Mouse (Mus musculus) kidney, embryonic 14.5 days (tissue): ENCODE data around the gene Vapb. TPM values are rescaled to one million over a fixed set of nuclear protein-coding genes. Genes with fewer than 3 reads are reported as not detected.

Source experiments
- ATAC-seq: fragments of 200-750 bp; cut with Nextera tagmentation; 2 replicates; pipeline ENCODE4 v1.8.0; 2017; ENCODE audit warnings: moderate number of reproducible peaks, mild to moderate bottlenecking, moderate TSS enrichment, moderate library complexity; ENCODE audit not compliant: low FRiP score, low TSS enrichment
- H3K27ac ChIP-seq: fragments of 300-500 bp; sonication (generic); 2 replicates; pipeline ENCODE4 v1.5.1; 2014; ENCODE audit warnings: low read depth, mild to moderate bottlenecking, low read length, moderate library complexity, mixed read lengths
- H3K27me3 ChIP-seq: fragments of 300-500 bp; sonication (generic); 2 replicates; pipeline ENCODE4 v1.6.1; 2014; ENCODE audit warnings: mild to moderate bottlenecking, low read length; ENCODE audit not compliant: control insufficient read depth, insufficient read depth
- H3K36me3 ChIP-seq: fragments of 300-500 bp; sonication (generic); 2 replicates; pipeline ENCODE4 v1.6.1; 2014; ENCODE audit warnings: low read length, mixed read lengths; ENCODE audit not compliant: control insufficient read depth, insufficient read depth
- H3K4me1 ChIP-seq: fragments of 300-500 bp; sonication (generic); 2 replicates; pipeline ENCODE4 v1.6.1; 2014; ENCODE audit warnings: low read length, mixed read lengths; ENCODE audit not compliant: control insufficient read depth, insufficient read depth
- H3K4me2 ChIP-seq: fragments of 300-500 bp; sonication (generic); replicated peaks from 2 replicates; pipeline ENCODE4 v1.6.1; 2014; ENCODE audit warnings: low read depth, mild to moderate bottlenecking, low read length
- H3K4me3 ChIP-seq: fragments of 300-500 bp; sonication (generic); 2 replicates; pipeline ENCODE4 v1.5.1; 2014; ENCODE audit warnings: mild to moderate bottlenecking, low read length
- H3K9ac ChIP-seq: fragments of 300-500 bp; sonication (generic); 2 replicates; pipeline ENCODE4 v1.6.1; 2014; ENCODE audit warnings: low read depth, mild to moderate bottlenecking, low read length, moderate library complexity
- H3K9me3 ChIP-seq: fragments of 300-500 bp; sonication (generic); 2 replicates; pipeline ENCODE4 v1.6.1; 2016; ENCODE audit warnings: low read length; ENCODE audit not compliant: control insufficient read depth
- WGBS: fragments of 180-500 bp; shearing (Covaris S2); extraction: QIAGEN DNeasy Blood & Tissue Kit; methylation state at CpG from one replicate; pipeline ENCODE4 v1.1.7; 2014; 5-methylcytosine and 5-hydroxymethylcytosine counted together
- polyA plus RNA-seq: library from polyadenylated mRNA; unstranded; fragments of >200 nt; fragmentation: Nextera tagmentation; extraction: Ambion mirVana; gene quantifications from 2 replicates; pipeline ENCODE4 v1.2.1, GENCODE M21; 2014

Gene Vapb
- polyA plus RNA-seq: 9.3 and 18.9 TPM in 2 replicates

DNA sequence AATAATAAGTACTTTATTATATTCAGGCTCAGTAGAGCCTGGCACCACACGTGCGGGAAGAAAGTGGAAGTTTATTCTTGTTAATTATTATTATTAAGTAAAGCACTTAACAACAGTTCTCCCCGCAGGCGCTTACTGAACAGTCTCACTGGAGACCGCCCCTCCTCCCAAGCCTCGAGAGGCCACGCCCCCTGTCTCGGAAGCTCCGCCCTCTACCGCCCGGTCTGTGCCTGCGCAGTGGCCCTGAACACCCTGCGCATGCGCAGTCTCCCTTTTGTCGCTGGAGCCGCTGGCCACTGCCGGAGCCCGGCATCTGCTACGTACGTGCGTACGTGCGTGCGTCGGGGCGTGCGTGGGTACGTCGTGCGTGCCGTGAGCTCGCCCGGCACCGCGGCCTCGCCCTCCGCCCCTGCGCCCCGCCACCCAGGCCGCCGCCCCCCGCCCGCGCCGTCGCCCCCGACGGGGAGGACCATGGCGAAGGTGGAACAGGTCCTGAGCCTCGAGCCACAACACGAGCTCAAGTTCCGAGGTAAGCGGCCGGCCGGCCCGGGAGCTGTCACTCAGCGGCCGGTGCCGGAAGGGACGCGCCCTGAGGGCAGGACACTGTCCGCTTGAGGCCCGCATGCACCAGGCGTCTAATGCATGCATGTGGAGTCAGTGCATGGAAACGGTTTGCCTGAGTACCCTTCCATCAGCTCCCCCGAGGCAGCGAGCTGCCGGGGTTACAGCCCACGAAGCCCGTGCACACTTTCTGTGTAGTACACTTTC lies at the start of gene Vapb:
TSS of gene Vapb (plus strand) at position 290 of the 768 bp plus-strand sequence.
- Histone ChIP-seq H3K4me3 (peak within 1 kb of the TSS; percentile 85), H3K9ac (peak within 1 kb of the TSS; percentile 84), H3K27ac (peak within 1 kb of the TSS; percentile 71), H3K36me3 (peaks cover 7% of the 10 kb centered on the region), H3K4me2 (peak within 1 kb of the TSS; percentile 80), H3K27me3 (no peaks in the 10 kb centered on the region), H3K4me1 (peaks cover 26% of the 10 kb centered on the region; the same call in 1 of the 2 replicates), H3K9me3 (no peaks in the 10 kb centered on the region)
- peak; percentile 98 for ATAC-seq
- WGBS: 1% methylated on average over 70 of the region's 70 CpGs

DNA sequence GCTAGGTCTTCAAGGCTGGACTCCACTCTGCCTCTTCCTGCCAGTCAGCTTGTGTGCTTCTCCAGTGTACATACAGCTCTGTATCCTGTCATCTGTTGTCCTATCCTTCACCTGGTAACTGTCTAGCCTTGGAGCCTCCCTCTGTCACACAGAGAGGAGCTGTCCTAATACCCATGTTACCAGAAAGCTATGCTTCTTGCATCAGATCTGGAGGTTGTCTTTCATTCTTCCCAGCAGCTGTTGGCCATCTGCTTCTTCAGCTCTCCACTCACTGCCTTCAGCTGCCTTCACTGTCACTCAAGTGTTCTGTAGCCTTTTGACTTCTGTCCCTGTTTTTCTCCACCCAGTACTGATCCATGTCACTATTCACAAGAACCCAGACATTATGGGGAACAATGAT lies 47.5 kb upstream of the Vapb start:
- Histone ChIP-seq H3K27ac (no peak overlapping the region), H3K9me3 (no peaks in the 10 kb centered on the region)
- ATAC-seq: no peak

GRCm38 (mm10) chr2:173691748-173692147 lies 45.6 kb upstream of the Vapb start:
- WGBS: 93% methylated on average over 6 of the region's 6 CpGs
- H3K4me3 ChIP-seq: no peak overlapping the region
- H3K4me2 ChIP-seq: no peak overlapping the region
- H3K27ac ChIP-seq: no peak overlapping the region
- H3K27me3 ChIP-seq: no peaks in the 10 kb centered on the region
- H3K9me3 ChIP-seq: no peaks in the 10 kb centered on the region
- peaks cover 45% of the 10 kb centered on the region for H3K36me3 ChIP-seq
- H3K9ac ChIP-seq: no peak overlapping the region
- H3K4me1 ChIP-seq: no peaks in the 10 kb centered on the region
- ATAC-seq: no peak

More for the DNA sequence above, 47.5 kb upstream of the Vapb start:
- Histone ChIP-seq H3K9ac (no peak overlapping the region), H3K4me2 (no peak overlapping the region), H3K36me3 (peaks cover 26% of the 10 kb centered on the region), H3K4me1 (peaks cover 7% of the 10 kb centered on the region; the same call in 1 of the 2 replicates), H3K27me3 (no peaks in the 10 kb centered on the region), H3K4me3 (no peak overlapping the region)

DNA sequence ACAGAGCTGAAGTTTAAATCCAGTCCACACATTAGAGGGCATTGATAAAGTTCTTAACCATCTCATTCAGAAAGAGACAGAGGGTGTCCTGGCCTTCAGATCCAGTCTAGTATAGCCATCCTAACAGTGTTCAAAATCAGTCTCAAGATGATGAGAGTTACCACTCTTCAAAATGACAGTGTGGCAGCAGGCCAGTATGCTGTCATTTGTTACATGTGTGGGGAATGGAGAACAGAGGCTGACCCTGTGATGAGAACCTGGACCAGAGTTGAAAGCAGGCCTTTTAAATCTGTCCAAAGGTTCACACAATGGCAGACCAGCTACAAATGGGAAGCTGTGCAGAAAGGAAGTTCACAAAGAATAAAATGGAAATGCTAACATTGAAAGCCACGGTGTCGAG lies 44.6 kb upstream of the Vapb start:
- H3K27ac ChIP-seq: no peak overlapping the region
- H3K27me3 ChIP-seq: no peaks in the 10 kb centered on the region
- 95% methylated on average over 2 of the region's 2 CpGs for WGBS
- no peak overlapping the region for H3K4me2 ChIP-seq
- H3K36me3 ChIP-seq: peaks cover 55% of the 10 kb centered on the region
- ATAC-seq: no peak
- H3K9me3 ChIP-seq: no peaks in the 10 kb centered on the region
- H3K4me3 ChIP-seq: no peak overlapping the region
- no peaks in the 10 kb centered on the region for H3K4me1 ChIP-seq
- no peak overlapping the region for H3K9ac ChIP-seq

GRCm38 (mm10) chr2:173698850-173699249 lies 38.5 kb upstream of the Vapb start:
- Histone ChIP-seq H3K9me3 (no peaks in the 10 kb centered on the region), H3K4me1 (no peaks in the 10 kb centered on the region), H3K4me3 (no peak overlapping the region), H3K27me3 (no peaks in the 10 kb centered on the region), H3K9ac (no peak overlapping the region), H3K36me3 (peaks cover 82% of the 10 kb centered on the region), H3K4me2 (no peak overlapping the region), H3K27ac (no peak overlapping the region)
- ATAC-seq: no peak
- 93% methylated on average over 3 of the region's 3 CpGs for WGBS

GRCm38 (mm10) chr2:173702096-173702866 lies 35.0 kb upstream of the Vapb start:
- H3K9ac ChIP-seq: no peak overlapping the region
- H3K4me2 ChIP-seq: no peak overlapping the region
- 0 out of 2 replicates have a peak, but pooled peaks have one; percentile 24 for ATAC-seq
- no peaks in the 10 kb centered on the region for H3K27me3 ChIP-seq
- H3K36me3 ChIP-seq: peaks cover 65% of the 10 kb centered on the region
- WGBS: 68% methylated on average over 16 of the region's 16 CpGs
- H3K4me3 ChIP-seq: no peak overlapping the region
- no peaks in the 10 kb centered on the region for H3K9me3 ChIP-seq
- peak overlapping the region; percentile 66; the same call in 1 of the 2 replicates for H3K27ac ChIP-seq
- H3K4me1 ChIP-seq: no peaks in the 10 kb centered on the region

GRCm38 (mm10) chr2:173702867-173703237 lies 34.5 kb upstream of the Vapb start:
- no peak overlapping the region; the same call in 1 of the 2 replicates for H3K27ac ChIP-seq
- no peak overlapping the region for H3K9ac ChIP-seq

GRCm38 (mm10) chr2:173705827-173706551 lies 31.3 kb upstream of the Vapb start:
- 88% methylated on average over 15 of the region's 15 CpGs for WGBS
- Histone ChIP-seq H3K9me3 (no peaks in the 10 kb centered on the region), H3K4me1 (no peaks in the 10 kb centered on the region), H3K4me3 (no peak overlapping the region), H3K36me3 (peaks cover 32% of the 10 kb centered on the region), H3K4me2 (no peak overlapping the region), H3K27ac (no peak overlapping the region), H3K27me3 (no peaks in the 10 kb centered on the region), H3K9ac (no peak overlapping the region)
- no peak for ATAC-seq

More at GRCm38 (mm10) chr2:173702867-173703237, 34.5 kb upstream of the Vapb start:
- WGBS: 69% methylated on average over 12 of the region's 12 CpGs
- peaks cover 60% of the 10 kb centered on the region for H3K36me3 ChIP-seq
- H3K4me1 ChIP-seq: no peaks in the 10 kb centered on the region
- H3K4me3 ChIP-seq: no peak overlapping the region
- no peak overlapping the region for H3K4me2 ChIP-seq
- H3K9me3 ChIP-seq: no peaks in the 10 kb centered on the region
- no peaks in the 10 kb centered on the region for H3K27me3 ChIP-seq
- no peak for ATAC-seq
